Mouse (Mus musculus) CH12.LX (cell line): ENCODE data around the gene Ptprm. TPM values are rescaled to one million over a fixed set of nuclear protein-coding genes. Genes with fewer than 3 reads are reported as not detected.

Experiments used
- DNase-seq: peaks from one replicate; pipeline ENCODE4 v3.0.0-alpha.2; 2013; ENCODE audit errors: extremely low read depth
- H3K27ac ChIP-seq: 2 replicates; pipeline ENCODE4 v1.5.1; 2012; ENCODE audit warnings: low read depth, mild to moderate bottlenecking, control low read depth, moderate library complexity; ENCODE audit not compliant: insufficient read depth
- H3K27me3 ChIP-seq: replicated peaks from 2 replicates; pipeline ENCODE3; 2012; ENCODE audit warnings: inconsistent platforms
- H3K36me3 ChIP-seq, 2 experiments: replicated peaks in 1 of 2; 2 replicates each; pipeline versions ENCODE3 to v1.6.1; 2012; ENCODE audit warnings: inconsistent platforms in 1 of 2, low read length in 1 of 2, mild to moderate bottlenecking in 1 of 2, mixed read lengths in 1 of 2, moderate library complexity in 1 of 2; ENCODE audit not compliant: control insufficient read depth in 1 of 2, insufficient read depth in 1 of 2
- H3K4me1 ChIP-seq, 2 experiments: 2 replicates each; pipeline ENCODE4 v1.6.1; 2012; ENCODE audit warnings: inconsistent platforms in 1 of 2, moderate library complexity in 1 of 2; ENCODE audit not compliant: insufficient read depth in 2 of 2, control insufficient read depth in 1 of 2
- H3K4me2 ChIP-seq: 2 replicates; pipeline ENCODE4 v1.6.1; 2012; ENCODE audit warnings: low read depth, mild to moderate bottlenecking, control low read depth; ENCODE audit not compliant: poor library complexity, insufficient read depth, severe bottlenecking
- H3K4me3 ChIP-seq, 3 experiments: fragments of 150-350 bp in 1 of 3; sonication (generic) in 1 of 3; replicated peaks in 1 of 3; 2 replicates each; pipeline versions ENCODE3 to v1.5.1; 2011 to 2012; ENCODE audit warnings: low read depth in 2 of 3, low read length in 2 of 3, mild to moderate bottlenecking in 2 of 3, moderate library complexity in 2 of 3, control low read depth in 1 of 3, improper control_type of control experiment in 1 of 3, inconsistent platforms in 1 of 3, mixed read lengths in 1 of 3; ENCODE audit not compliant: poor library complexity in 1 of 3
- H3K79me2 ChIP-seq: replicated peaks from 2 replicates; pipeline ENCODE4 v1.6.1; 2012; ENCODE audit warnings: mild to moderate bottlenecking, moderate library complexity; ENCODE audit not compliant: control insufficient read depth, poor library complexity, insufficient read depth, severe bottlenecking; ENCODE audit errors: extremely low read depth
- H3K9ac ChIP-seq: 2 replicates; pipeline ENCODE4 v1.6.1; 2012; ENCODE audit warnings: low read depth, mild to moderate bottlenecking, control low read depth, moderate library complexity; ENCODE audit not compliant: insufficient read depth
- H3K9me3 ChIP-seq: replicated peaks from 2 replicates; pipeline ENCODE3; 2012; ENCODE audit warnings: low read length, inconsistent platforms, mixed read lengths
- CHD1 ChIP-seq: IDR thresholded peaks from 2 replicates; pipeline ENCODE4 v1.6.1; 2012; ENCODE audit warnings: low read depth, low read length, improper control_type of control experiment, inconsistent platforms
- CHD2 ChIP-seq: IDR thresholded peaks from 2 replicates; pipeline ENCODE4 v1.6.1; 2011; ENCODE audit warnings: low read length, improper control_type of control experiment
- CTCF ChIP-seq, 2 experiments: IDR thresholded peaks in 1 of 2; conservative IDR thresholded peaks in 1 of 2; 2 replicates each; pipeline ENCODE4 v1.5.1; 2011 to 2012; ENCODE audit warnings: low read depth in 2 of 2, low read length in 2 of 2, improper control_type of control experiment in 1 of 2, inconsistent platforms in 1 of 2, mild to moderate bottlenecking in 1 of 2, moderate library complexity in 1 of 2
- E2F4 ChIP-seq: IDR thresholded peaks from 2 replicates; pipeline ENCODE4 v1.6.1; 2011; ENCODE audit warnings: low read depth, low read length, improper control_type of control experiment; ENCODE audit not compliant: insufficient replicate concordance
- ELF1 ChIP-seq: IDR thresholded peaks from 2 replicates; pipeline ENCODE4 v1.6.1; 2014; ENCODE audit warnings: low read depth, mild to moderate bottlenecking, inconsistent platforms, low read length, improper control_type of control experiment
- JUND ChIP-seq: conservative IDR thresholded peaks from 2 replicates; pipeline ENCODE4 v1.6.1; 2011; ENCODE audit warnings: low read depth, low read length, improper control_type of control experiment
- KAT2A ChIP-seq: IDR thresholded peaks from 2 replicates; pipeline ENCODE4 v1.6.1; 2012; ENCODE audit warnings: low read length, improper control_type of control experiment, inconsistent platforms; ENCODE audit not compliant: insufficient replicate concordance
- MEF2A ChIP-seq: IDR thresholded peaks from 2 replicates; pipeline ENCODE4 v1.6.1; 2014; ENCODE audit warnings: low read depth, mild to moderate bottlenecking, inconsistent platforms, low read length, improper control_type of control experiment, borderline replicate concordance
- MXI1 ChIP-seq: IDR thresholded peaks from 2 replicates; pipeline ENCODE4 v1.6.1; 2011; ENCODE audit warnings: mild to moderate bottlenecking, low read depth, low read length, improper control_type of control experiment
- MYC ChIP-seq: IDR thresholded peaks from 2 replicates; pipeline ENCODE4 v1.6.1; 2011; ENCODE audit warnings: low read depth, mild to moderate bottlenecking, improper control_type of control experiment, low read length
- NELFE ChIP-seq: IDR thresholded peaks from 2 replicates; pipeline ENCODE4 v1.6.1; 2011; ENCODE audit warnings: low read depth, low read length, improper control_type of control experiment
- POLR2A ChIP-seq: IDR thresholded peaks from 2 replicates; pipeline ENCODE4 v1.6.1; 2011; ENCODE audit warnings: low read depth, mild to moderate bottlenecking, improper control_type of control experiment, low read length
- RCOR1 ChIP-seq: conservative IDR thresholded peaks from 2 replicates; pipeline ENCODE4 v1.6.1; 2012; ENCODE audit warnings: low read depth, mild to moderate bottlenecking, inconsistent platforms, low read length, improper control_type of control experiment
- SIN3A ChIP-seq: IDR thresholded peaks from 2 replicates; pipeline ENCODE4 v1.6.1; 2012; ENCODE audit warnings: low read length, improper control_type of control experiment, inconsistent platforms
- SMC3 ChIP-seq: IDR thresholded peaks from 2 replicates; pipeline ENCODE4 v1.6.1; 2011; ENCODE audit warnings: low read depth, low read length, improper control_type of control experiment
- TBP ChIP-seq: conservative IDR thresholded peaks from 2 replicates; pipeline ENCODE4 v1.6.1; 2011; ENCODE audit warnings: low read depth, low read length, improper control_type of control experiment
- USF1 ChIP-seq: IDR thresholded peaks from 2 replicates; pipeline ENCODE4 v1.6.1; 2014; ENCODE audit warnings: low read depth, mild to moderate bottlenecking, inconsistent platforms, low read length, improper control_type of control experiment
- USF2 ChIP-seq: conservative IDR thresholded peaks from 2 replicates; pipeline ENCODE4 v1.6.1; 2011; ENCODE audit warnings: low read depth, low read length, improper control_type of control experiment
- ZKSCAN1 ChIP-seq: IDR thresholded peaks from 2 replicates; pipeline ENCODE4 v1.6.1; 2012; ENCODE audit warnings: low read depth, inconsistent platforms, low read length, improper control_type of control experiment, borderline replicate concordance
- ZNF384 ChIP-seq: IDR thresholded peaks from 2 replicates; pipeline ENCODE4 v1.6.1; 2012; ENCODE audit warnings: low read depth, low read length, improper control_type of control experiment, inconsistent platforms
- dilution Hi-C: fragments of 300-500 bp; cut with MboI; formaldehyde crosslinking; loops from 2 replicates; pipeline ENCODE4 v1.14.3; 2020; ENCODE audit warnings: low sequenced_read_pairs; ENCODE audit not compliant: extremely low pct_unique_long_range_greater_than_20kb, extremely low pct_ligation_motif_present
- in situ Hi-C: fragments of 300-500 bp; cut with MboI; formaldehyde crosslinking; loops from 3 replicates; pipeline ENCODE4 v1.14.3; 2019; ENCODE audit warnings: low sequenced_read_pairs, low pct_ligation_motif_present, low pct_unique_long_range_greater_than_20kb, mixed read lengths
- polyA plus RNA-seq: library from polyadenylated mRNA; unstranded; fragments of >175 nt; gene quantifications from 2 replicates; pipeline ENCODE4 v1.2.1, GENCODE M21; 2012; ENCODE audit warnings: low read depth; ENCODE audit not compliant: insufficient read length
- total RNA-seq, 2 experiments: library from RNA; depleted of rRNA; stranded (reverse); fragments of 300-350 nt in 1 of 2; fragments of >200 nt in 1 of 2; gene quantifications; 2 replicates each; pipeline ENCODE4 v1.2.3; 2012 to 2014

Gene Ptprm
- total and polyA plus RNA-seq, 3 experiments, result not detected

- dilution Hi-C loops (no loop called here), in situ Hi-C loops (no loop called here)
- H3K9ac ChIP-seq, result no peak overlapping the region
- no peaks in the 10 kb centered on the region for H3K4me1 ChIP-seq
- no peak for DNase-seq
- H3K36me3 ChIP-seq, result no peaks in the 10 kb centered on the region
- no peak overlapping the region for H3K4me3 ChIP-seq
- peaks cover 61% of the 10 kb centered on the region for H3K9me3 ChIP-seq
- no peak overlapping the region for H3K27ac ChIP-seq
- no peak overlapping the region for H3K4me2 ChIP-seq
- no peaks in the 10 kb centered on the region for H3K79me2 ChIP-seq
- TF ChIP-seq ZKSCAN1, result no peak
- no peak for TF ChIP-seq MEF2A
- TF ChIP-seq NELFE, result no peak
- no peak for TF ChIP-seq KAT2A
- no peak for TF ChIP-seq MYC
- TF ChIP-seq JUND, result no peak
- TF ChIP-seq ZNF384, result no peak
- TF ChIP-seq POLR2A, result no peak
- TF ChIP-seq RCOR1, result no peak
- TF ChIP-seq CHD1, result no peak
- no peak for TF ChIP-seq CTCF (conservative IDR thresholded peaks at IDR 0.05 in 1 of 2, IDR thresholded peaks at IDR 0.05 in 1 of 2; ENCODE audit: low read depth in 2 of 2, low read length in 2 of 2)
- TF ChIP-seq E2F4, result no peak
- TF ChIP-seq MXI1, result no peak
- no peak for TF ChIP-seq ELF1
- TF ChIP-seq USF1, result no peak
- no peak for TF ChIP-seq TBP
- TF ChIP-seq CHD2, result no peak
- no peak for TF ChIP-seq SIN3A
- TF ChIP-seq USF2, result no peak
- no peak for TF ChIP-seq SMC3
- H3K27me3 ChIP-seq, result no peaks in the 10 kb centered on the region
Observed at GRCm38 (mm10) chr17:66914696-66915095, 439.6 kb downstream of the Ptprm start.

DNA sequence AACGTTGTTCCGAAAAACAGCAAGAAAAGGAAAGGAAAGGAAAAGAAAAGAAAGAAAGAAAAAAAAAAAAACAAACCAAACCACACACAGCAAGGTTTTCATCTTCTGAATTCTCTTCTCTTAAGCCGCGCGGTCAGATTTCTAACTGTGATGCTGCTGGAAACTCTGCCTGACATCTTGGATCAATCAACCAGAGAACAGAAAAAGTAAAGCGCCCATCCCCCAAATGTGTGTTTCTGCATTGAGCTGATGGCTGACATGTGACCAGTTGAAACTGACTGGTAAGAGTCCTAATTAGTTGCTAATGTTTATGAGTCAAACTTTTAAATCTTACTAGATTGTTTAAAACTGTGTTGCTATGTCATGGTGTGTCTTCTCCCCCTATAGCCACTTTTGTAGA is 441.7 kb downstream of the Ptprm start:
- Histone ChIP-seq H3K27me3 (no peaks in the 10 kb centered on the region), H3K4me1 (no peaks in the 10 kb centered on the region), H3K4me2 (no peak overlapping the region), H3K9ac (no peak overlapping the region), H3K79me2 (no peaks in the 10 kb centered on the region), H3K9me3 (peaks cover 66% of the 10 kb centered on the region), H3K36me3 (no peaks in the 10 kb centered on the region), H3K27ac (no peak overlapping the region), H3K4me3 (no peak overlapping the region)
- DNase-seq, result no peak
- TF ChIP-seq SIN3A, result no peak
- dilution Hi-C loops, result no loop called here
- in situ Hi-C loops, result no loop called here
